Mouse (Mus musculus): ENCODE results near the gene Ppp1r37. TPM values are rescaled to one million over a fixed set of nuclear protein-coding genes. Genes with fewer than 3 reads are reported as not detected.

Gene Ppp1r37
- polyA plus RNA-seq, 1 experiment, result 113 TPM

DNA sequence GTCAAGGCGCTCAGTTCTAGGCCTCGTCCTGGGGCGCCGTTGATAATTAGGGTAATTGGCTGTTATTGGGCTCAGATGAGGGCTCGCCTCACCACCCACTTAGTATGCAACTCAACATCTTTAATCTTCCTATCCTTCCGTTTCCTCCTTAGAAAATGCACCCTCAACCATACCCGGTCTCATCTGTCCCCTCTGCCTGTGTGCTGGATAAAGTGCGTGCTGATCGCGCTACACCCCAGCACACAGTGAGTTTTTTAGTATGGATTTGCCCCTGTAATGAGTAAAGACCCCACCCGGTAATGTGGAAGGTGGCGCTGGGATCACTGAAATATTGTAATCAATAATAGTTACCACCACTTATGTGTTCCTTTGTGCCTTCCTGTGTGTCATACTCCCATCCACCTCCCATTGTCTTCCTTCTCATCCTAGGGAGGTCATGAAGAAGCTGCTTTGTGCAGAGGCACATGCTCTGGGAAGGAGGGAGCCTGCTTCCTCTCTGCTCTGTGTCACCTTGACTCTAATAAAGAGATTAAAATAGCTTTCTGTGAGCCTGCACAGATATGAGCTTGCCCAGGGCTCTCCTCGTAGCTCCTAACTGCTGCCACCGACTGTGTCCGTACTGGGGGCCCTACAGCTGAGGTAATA is 53.8 kb downstream of the Ppp1r37 start:
- TF ChIP-seq POLR2A (IDR thresholded peaks at IDR 0.05; ENCODE audit: borderline replicate concordance, extremely low read depth, low read depth, low read length) (no peak), CTCF (IDR thresholded peaks at IDR 0.05; ENCODE audit: insufficient read depth, low read length) (no peak)
- Histone ChIP-seq H3K4me3 (replicated peaks; ENCODE audit: extremely low read depth, low read depth, low read length) (peak overlapping the region; percentile 93), H3K4me1 (ENCODE audit: control insufficient read depth, insufficient read depth, low read length) (peaks cover 6% of the 10 kb centered on the region)
- 4% methylated on average over 15 of the region's 15 CpGs for WGBS
- no peak for DNase-seq

DNA sequence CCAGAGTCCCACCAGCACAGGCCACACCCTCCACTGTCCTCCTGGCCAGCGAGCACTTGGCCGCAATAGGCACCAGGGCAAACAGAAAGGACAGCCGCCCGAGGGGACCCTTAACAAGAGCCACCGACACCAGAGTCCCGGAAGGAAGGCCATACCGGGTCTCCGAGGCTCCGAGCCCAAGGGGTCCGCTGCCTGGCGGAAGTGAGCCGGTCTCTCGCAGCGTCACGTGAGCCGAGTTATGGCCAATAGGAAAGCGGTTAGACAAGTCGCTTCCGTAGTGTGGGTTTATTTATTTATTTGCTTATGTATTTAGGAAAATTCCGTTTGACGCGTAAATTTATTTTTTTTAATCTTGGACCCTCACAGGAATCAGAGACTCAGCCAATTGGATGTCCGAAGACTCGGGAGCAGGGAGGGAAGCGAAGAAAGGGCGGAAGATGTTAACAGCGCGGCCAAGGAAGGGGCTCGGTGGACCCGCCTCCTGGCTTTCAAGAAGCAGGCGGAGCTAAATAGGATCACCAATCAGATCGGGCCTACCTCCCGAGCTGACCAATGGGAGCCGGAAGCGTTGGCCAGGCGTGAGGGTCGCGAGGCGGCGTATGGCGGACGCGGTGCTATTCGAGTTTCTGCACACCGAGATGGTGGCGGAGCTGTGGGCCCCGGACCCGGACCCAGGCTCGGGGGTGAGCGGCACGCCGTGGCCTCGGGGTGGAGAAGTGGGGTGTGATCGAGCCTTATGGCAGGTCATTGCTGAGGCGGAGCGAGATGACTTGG is 54.5 kb downstream of the Ppp1r37 start, which contains the start of the genes Bloc1s3 and Trappc6a:
Gene Bloc1s3 (minus strand): TSS at position 218 of the 774 bp plus-strand sequence.
Gene Trappc6a (plus strand): TSS at position 246 of the 774 bp plus-strand sequence.
- under 1% methylated on average over 56 of the region's 56 CpGs for WGBS
- Histone ChIP-seq H3K4me1 (ENCODE audit: control insufficient read depth, insufficient read depth, low read length) (peaks cover 6% of the 10 kb centered on the region), H3K4me3 (replicated peaks; ENCODE audit: extremely low read depth, low read depth, low read length) (peak within 1 kb of the TSS; percentile 93)
- peak; percentile 74; the same call in 1 of the 2 replicates for TF ChIP-seq POLR2A (IDR thresholded peaks at IDR 0.05; ENCODE audit: borderline replicate concordance, extremely low read depth, low read depth, low read length)
- no peak for TF ChIP-seq CTCF (IDR thresholded peaks at IDR 0.05; ENCODE audit: insufficient read depth, low read length)
- DNase-seq, result peak; percentile 92

DNA sequence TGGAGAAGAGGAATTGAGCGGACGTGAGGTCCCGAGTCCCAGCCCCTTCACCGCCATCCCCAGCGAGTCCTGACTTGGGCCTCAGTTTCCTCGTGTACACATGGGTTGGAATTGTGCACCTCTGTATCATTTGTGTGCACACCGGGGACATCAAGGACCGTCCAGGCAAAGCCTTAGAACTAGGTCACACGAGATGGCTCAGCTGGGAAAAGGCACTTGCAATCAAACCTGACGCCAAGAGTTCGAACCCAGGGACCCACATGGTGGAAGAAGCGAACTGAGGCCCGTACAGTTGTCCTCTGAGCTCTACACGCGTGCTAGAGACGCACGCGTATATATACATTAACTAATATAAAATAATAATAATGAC is 55.3 kb downstream of the Ppp1r37 start:
- Histone ChIP-seq H3K4me3 (replicated peaks; ENCODE audit: extremely low read depth, low read depth, low read length) (peak overlapping the region; percentile 93), H3K4me1 (ENCODE audit: control insufficient read depth, insufficient read depth, low read length) (peaks cover 6% of the 10 kb centered on the region)
- no peak for DNase-seq
- 6% methylated on average over 18 of the region's 18 CpGs for WGBS
- no peak for TF ChIP-seq POLR2A (IDR thresholded peaks at IDR 0.05; ENCODE audit: borderline replicate concordance, extremely low read depth, low read depth, low read length)
- TF ChIP-seq CTCF (IDR thresholded peaks at IDR 0.05; ENCODE audit: insufficient read depth, low read length), result no peak

DNA sequence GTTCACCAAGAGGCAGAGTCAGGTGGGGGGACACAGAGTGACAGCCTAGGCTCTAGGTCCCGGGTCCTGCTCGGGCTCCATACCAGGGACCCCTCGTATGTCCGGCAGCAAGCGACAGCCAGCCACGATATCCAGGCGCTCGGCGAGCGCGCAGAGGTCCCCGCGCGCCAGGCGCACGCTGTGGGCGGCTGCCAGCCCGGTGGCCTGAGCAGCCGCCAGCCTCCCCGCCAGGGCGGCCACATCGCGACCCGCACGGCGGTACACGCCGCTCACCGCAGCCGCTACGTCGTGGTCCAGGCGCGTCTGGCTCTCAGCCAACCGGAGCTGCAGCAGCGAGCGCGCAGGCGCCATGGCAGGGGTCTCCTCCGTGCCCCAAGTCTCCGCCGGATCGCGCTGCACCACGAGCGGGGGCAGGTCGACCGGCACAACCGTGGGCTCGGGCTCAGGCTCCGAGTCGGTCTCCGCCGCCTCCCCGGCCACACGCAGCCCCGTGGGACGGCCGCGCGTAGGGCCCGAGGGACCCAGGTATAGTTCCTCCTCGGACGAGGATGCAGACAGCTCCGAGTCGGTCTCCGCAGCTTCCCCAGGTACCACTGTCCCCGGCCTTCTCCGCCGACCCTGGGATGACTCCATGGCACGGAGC is 55.8 kb downstream of the Ppp1r37 start:
- 5% methylated on average over 71 of the region's 71 CpGs for WGBS
- DNase-seq, result peak; percentile 35
- TF ChIP-seq POLR2A (IDR thresholded peaks at IDR 0.05; ENCODE audit: borderline replicate concordance, extremely low read depth, low read depth, low read length) (no peak), CTCF (IDR thresholded peaks at IDR 0.05; ENCODE audit: insufficient read depth, low read length) (no peak)

DNA sequence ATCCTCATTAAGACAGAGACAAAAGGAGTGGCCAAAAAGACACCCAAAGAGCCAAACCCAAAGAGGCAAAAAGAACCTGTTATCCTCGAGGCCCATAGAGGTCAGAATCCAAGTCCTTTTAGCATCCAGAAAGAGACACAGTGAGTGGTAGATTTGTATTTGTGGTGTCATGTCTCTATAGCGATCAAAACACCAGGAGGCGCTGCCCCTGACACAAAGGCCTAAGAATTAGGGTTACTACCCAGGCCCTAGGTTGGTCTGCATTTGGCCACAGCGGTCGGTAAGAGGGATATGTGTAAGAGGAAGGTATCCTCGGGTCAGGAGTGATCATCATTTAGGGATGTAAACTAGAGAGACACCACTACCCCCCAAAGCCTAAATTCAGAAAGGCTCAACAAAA is 56.5 kb downstream of the Ppp1r37 start:
- H3K4me1 ChIP-seq (ENCODE audit: control insufficient read depth, insufficient read depth, low read length), result peaks cover 6% of the 10 kb centered on the region
- no peak for TF ChIP-seq POLR2A (IDR thresholded peaks at IDR 0.05; ENCODE audit: borderline replicate concordance, extremely low read depth, low read depth, low read length)
- no peak for TF ChIP-seq CTCF (IDR thresholded peaks at IDR 0.05; ENCODE audit: insufficient read depth, low read length)
- H3K4me3 ChIP-seq (replicated peaks; ENCODE audit: extremely low read depth, low read depth, low read length), result no peak overlapping the region
- DNase-seq, result no peak
- WGBS, result 61% methylated on average over 6 of the region's 6 CpGs

More for the DNA sequence above, 55.8 kb downstream of the Ppp1r37 start:
- peaks cover 6% of the 10 kb centered on the region for H3K4me1 ChIP-seq (ENCODE audit: control insufficient read depth, insufficient read depth, low read length)
- H3K4me3 ChIP-seq (replicated peaks; ENCODE audit: extremely low read depth, low read depth, low read length), result peak overlapping the region; percentile 53

DNA sequence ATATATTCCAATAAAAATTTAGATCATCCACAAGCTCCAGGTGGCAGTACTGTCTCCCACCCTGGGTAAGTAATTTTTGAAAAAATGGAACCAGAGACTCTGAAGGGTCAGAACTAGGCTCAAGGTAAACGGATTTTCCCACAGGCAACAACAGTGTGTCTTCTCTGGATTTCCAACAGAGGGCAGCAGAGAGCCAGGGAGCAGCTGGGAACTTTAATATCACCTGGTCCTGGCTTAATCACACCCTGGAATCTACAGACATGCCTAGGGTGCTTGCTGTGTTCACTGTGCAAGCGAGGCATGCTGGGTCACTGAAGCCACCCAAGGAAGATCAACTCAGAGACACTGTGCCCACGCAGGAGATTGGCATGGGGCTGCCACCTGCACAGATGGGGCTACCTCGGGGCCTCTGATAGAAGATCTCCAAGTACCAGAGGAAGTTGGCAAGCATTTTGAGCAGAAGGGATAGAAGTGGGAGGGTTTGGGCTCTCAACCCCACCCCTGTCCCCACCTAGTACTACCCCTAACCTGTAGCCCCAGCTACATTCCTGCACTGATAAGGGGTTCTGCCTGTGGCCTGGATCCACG is 59.3 kb downstream of the Ppp1r37 start:
- 33% methylated on average over 5 of the region's 5 CpGs for WGBS
- peaks cover 2% of the 10 kb centered on the region; the same call in 1 of the 2 replicates for H3K4me1 ChIP-seq (ENCODE audit: control insufficient read depth, insufficient read depth, low read length)
- TF ChIP-seq POLR2A (IDR thresholded peaks at IDR 0.05; ENCODE audit: borderline replicate concordance, extremely low read depth, low read depth, low read length) (no peak), CTCF (IDR thresholded peaks at IDR 0.05; ENCODE audit: insufficient read depth, low read length) (peak; percentile 80)
- DNase-seq, result peak; percentile 52
- H3K4me3 ChIP-seq (replicated peaks; ENCODE audit: extremely low read depth, low read depth, low read length), result no peak overlapping the region

DNA sequence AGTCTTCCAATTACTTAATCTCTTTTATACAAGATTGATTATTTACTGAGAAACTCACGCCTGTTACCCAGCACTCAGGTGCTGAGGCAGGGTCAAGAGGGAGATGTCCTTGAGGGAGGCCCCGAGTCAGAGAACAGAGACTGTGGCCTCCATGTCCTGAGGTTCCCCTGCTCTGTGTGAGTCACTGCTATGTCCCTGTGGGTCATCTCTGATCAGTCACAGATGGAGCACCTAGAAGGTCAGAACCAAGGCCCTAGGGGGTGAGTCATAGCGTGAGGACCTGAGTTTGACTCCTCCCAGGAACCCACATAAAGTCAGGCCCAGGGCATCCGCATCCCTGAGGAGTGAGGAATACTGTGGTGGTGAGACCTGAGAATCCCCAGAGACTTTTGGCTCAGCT is 61.2 kb downstream of the Ppp1r37 start:
- DNase-seq, result no peak
- Histone ChIP-seq H3K4me1 (ENCODE audit: control insufficient read depth, insufficient read depth, low read length) (no peaks in the 10 kb centered on the region), H3K4me3 (replicated peaks; ENCODE audit: extremely low read depth, low read depth, low read length) (no peak overlapping the region)
- TF ChIP-seq CTCF (IDR thresholded peaks at IDR 0.05; ENCODE audit: insufficient read depth, low read length), result no peak
- TF ChIP-seq POLR2A (IDR thresholded peaks at IDR 0.05; ENCODE audit: borderline replicate concordance, extremely low read depth, low read depth, low read length), result no peak
- 80% methylated on average over 4 of the region's 4 CpGs for WGBS

DNA sequence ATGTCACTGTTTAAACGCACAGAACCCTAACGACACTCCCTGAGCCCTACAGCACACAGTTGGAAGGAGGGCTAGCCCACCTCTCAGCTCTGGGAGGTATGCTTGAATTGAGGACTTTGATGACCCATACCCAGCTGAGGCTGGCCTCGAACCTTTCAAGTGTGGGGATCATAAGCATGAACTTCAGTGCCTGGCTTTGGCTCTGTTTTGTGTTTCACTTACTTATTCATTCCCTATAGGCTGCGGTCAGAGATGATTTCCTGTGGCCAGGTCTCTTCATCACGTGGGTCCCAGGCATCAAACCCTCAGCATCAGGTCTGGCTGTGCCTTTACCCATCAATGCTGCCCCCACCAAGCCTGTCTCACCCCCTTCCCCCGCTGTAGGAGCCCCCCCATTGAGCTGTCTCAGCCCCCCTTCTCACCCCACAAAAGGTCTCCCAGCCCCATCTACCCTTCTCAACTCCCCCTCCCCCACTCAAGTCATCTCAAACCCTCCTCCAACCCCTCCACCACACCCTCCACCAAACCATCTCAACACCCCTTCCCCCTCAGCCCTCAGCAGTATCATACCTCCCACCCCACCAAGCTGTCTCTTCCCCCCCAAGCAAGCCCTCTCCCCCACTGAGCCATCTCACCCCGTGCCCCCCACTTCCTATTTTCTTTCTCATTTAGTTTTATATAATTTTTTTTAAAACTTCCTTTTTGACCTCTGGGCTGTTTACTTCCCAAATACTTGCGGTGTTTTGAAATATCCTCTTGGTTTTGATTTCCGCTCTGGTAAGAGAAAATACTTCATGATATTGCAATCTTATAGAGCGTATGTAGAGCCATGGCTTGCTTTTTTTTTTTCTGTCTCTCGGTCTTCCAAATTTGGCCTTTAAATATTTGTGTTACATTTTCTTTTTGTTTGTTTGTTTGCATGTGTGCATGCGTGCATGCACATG is 62.2 kb downstream of the Ppp1r37 start:
- 46% methylated on average over 12 of the region's 12 CpGs for whole genome bisulfite sequencing
- TF ChIP-seq POLR2A (IDR thresholded peaks at IDR 0.05; ENCODE audit: borderline replicate concordance, extremely low read depth, low read depth, low read length) (no peak), CTCF (IDR thresholded peaks at IDR 0.05; ENCODE audit: insufficient read depth, low read length) (no peak)
- H3K4me1 ChIP-seq (ENCODE audit: control insufficient read depth, insufficient read depth, low read length), result no peaks in the 10 kb centered on the region
- no peak overlapping the region for H3K4me3 ChIP-seq (replicated peaks; ENCODE audit: extremely low read depth, low read depth, low read length)
- no peak for DNase-seq

Data from lung, adult 2 months (tissue).